Mouse (Mus musculus) lung, embryonic 14.5 days (tissue): ENCODE measurements around the gene Foxp1. TPM values are rescaled to one million over a fixed set of nuclear protein-coding genes. Genes with fewer than 3 reads are reported as not detected.
A peak's percentile ranks its signal among the peaks of the same experiment; 100 is the strongest.

Experiments used
- ATAC-seq: fragments of 200-750 bp; cut with Nextera tagmentation; 2 replicates; pipeline ENCODE4 v1.8.0; 2017; ENCODE audit warnings: mild to moderate bottlenecking, moderate TSS enrichment, moderate library complexity; ENCODE audit not compliant: insufficient read depth
- DNase-seq: peaks from one replicate; pipeline ENCODE4 v3.0.0-alpha.2; 2015
- H3K27ac ChIP-seq: fragments of 300-500 bp; sonication (generic); 2 replicates; pipeline ENCODE4 v1.5.1; 2014; ENCODE audit warnings: low read depth, mild to moderate bottlenecking, moderate library complexity
- H3K27me3 ChIP-seq: fragments of 300-500 bp; sonication (generic); 2 replicates; pipeline ENCODE4 v1.6.1; 2014; ENCODE audit warnings: low read length, control low read depth; ENCODE audit not compliant: insufficient read depth
- H3K36me3 ChIP-seq: fragments of 300-500 bp; sonication (generic); 2 replicates; pipeline ENCODE4 v1.6.1; 2014; ENCODE audit warnings: control low read depth; ENCODE audit not compliant: insufficient read depth
- H3K4me1 ChIP-seq: fragments of 300-500 bp; sonication (generic); 2 replicates; pipeline ENCODE4 v1.6.1; 2014; ENCODE audit warnings: antibody characterized with exemption, control low read depth; ENCODE audit not compliant: insufficient read depth
- H3K4me2 ChIP-seq: fragments of 300-500 bp; sonication (generic); 2 replicates; pipeline ENCODE4 v1.6.1; 2014; ENCODE audit warnings: mild to moderate bottlenecking
- H3K4me3 ChIP-seq: fragments of 300-500 bp; sonication (generic); 2 replicates; pipeline ENCODE4 v1.5.1; 2014; ENCODE audit warnings: low read depth, low read length
- H3K9ac ChIP-seq: fragments of 300-500 bp; sonication (generic); 2 replicates; pipeline ENCODE4 v1.6.1; 2014
- H3K9me3 ChIP-seq: fragments of 300-500 bp; sonication (generic); 2 replicates; pipeline ENCODE4 v1.6.1; 2016; ENCODE audit warnings: low read depth, low read length, control low read depth
- CTCF ChIP-seq: IDR thresholded peaks from 2 replicates; pipeline ENCODE4 v1.5.1; 2016; ENCODE audit warnings: antibody characterized with exemption, low read depth
- WGBS: fragments of 180-500 bp; shearing (Covaris S2); extraction: QIAGEN DNeasy Blood & Tissue Kit; methylation state at CpG from one replicate; pipeline ENCODE4 v1.1.7; 2014; 5-methylcytosine and 5-hydroxymethylcytosine counted together
- polyA plus RNA-seq: library from polyadenylated mRNA; unstranded; fragments of >200 nt; fragmentation: Nextera tagmentation; extraction: Ambion mirVana; gene quantifications from 2 replicates; pipeline ENCODE4 v1.2.1, GENCODE M21; 2014

Gene Foxp1
- polyA plus RNA-seq, 1 experiment from 2014 or later, result 111 TPM

DNA sequence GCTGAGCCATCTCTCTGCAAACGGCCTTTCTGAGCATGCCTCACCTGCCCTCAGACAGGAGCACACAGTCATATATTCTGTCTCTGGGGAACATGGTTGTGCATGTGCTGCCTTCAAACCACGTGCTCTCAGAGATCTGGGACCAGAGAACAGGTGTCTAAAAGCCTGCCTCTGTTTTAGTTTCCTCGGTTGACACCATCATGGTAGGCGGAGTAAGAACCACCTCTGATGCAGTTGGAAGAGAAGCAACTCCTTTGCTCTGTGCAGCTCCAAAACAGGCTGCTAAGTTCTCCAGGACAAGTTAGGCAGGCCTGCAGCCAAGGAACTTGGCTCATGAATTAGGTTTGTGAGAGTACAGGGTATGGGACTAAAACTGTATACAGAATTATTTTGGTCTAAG is 356.4 kb downstream of the Foxp1 start:
- H3K27me3 ChIP-seq, result no peaks in the 10 kb centered on the region
- H3K4me3 ChIP-seq, result no peak overlapping the region
- no peaks in the 10 kb centered on the region for H3K36me3 ChIP-seq
- WGBS, result 78% methylated on average over 4 of the region's 4 CpGs
- DNase-seq (no peak), ATAC-seq (no peak)
- H3K4me1 ChIP-seq, result 0 out of 2 replicates have a peak, but pooled peaks cover 5% of the 10 kb centered on the region
- no peaks in the 10 kb centered on the region for H3K9me3 ChIP-seq
- H3K9ac ChIP-seq, result no peak overlapping the region
- no peak overlapping the region for H3K27ac ChIP-seq
- TF ChIP-seq CTCF, result no peak
- H3K4me2 ChIP-seq, result no peak overlapping the region

DNA sequence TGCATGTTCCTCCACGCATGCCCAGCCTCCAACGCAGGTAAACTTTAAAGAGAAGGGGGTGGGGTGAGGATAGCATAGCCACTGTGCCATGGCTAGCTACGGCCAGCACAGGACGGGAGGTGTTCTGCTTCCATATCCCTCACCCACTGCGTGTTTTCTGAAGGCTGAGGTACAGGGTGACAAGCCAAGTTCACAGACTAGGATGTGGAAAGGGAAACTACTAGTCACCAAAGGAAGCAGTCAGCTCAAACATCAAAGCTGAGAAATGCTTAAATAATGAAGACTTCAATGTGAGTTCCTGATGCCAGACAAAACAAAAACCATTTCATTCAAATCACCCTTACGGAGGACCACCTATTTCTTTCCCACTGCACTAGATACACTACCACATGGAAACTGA is 357.8 kb downstream of the Foxp1 start:
- Histone ChIP-seq H3K4me3 (no peak overlapping the region), H3K9ac (no peak overlapping the region), H3K27ac (no peak overlapping the region), H3K4me1 (peaks cover 12% of the 10 kb centered on the region), H3K27me3 (no peaks in the 10 kb centered on the region), H3K4me2 (no peak overlapping the region), H3K9me3 (no peaks in the 10 kb centered on the region), H3K36me3 (no peaks in the 10 kb centered on the region)
- 74% methylated on average over 6 of the region's 6 CpGs for WGBS
- no peak for ATAC-seq
- no peak for TF ChIP-seq CTCF
- DNase-seq, result no peak

DNA sequence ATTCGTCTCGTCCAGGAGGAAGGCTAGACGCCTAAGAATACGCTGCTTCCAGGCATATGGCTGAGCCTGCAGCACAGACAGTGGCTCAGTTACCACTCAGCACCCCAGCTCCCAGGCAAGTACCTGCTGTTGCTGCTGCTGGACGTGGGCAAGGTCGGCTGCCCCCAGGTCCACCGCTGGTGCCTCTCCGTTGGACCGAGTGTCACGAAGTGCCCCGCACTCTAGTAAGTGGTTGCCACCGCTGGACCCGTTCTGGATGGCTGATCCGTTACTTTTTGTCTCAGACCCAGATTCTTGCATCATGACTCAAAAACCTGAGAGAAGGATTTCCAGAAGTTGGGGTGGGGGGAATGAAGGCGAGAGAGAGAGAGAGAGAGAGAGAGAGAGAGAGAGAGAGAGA is 359.8 kb downstream of the Foxp1 start:
- ATAC-seq, result no peak
- H3K27me3 ChIP-seq, result no peaks in the 10 kb centered on the region
- H3K4me1 ChIP-seq, result peaks cover 8% of the 10 kb centered on the region
- TF ChIP-seq CTCF, result no peak
- H3K4me2 ChIP-seq, result no peak overlapping the region
- no peak overlapping the region for H3K4me3 ChIP-seq
- no peak for DNase-seq
- no peak overlapping the region for H3K9ac ChIP-seq
- H3K36me3 ChIP-seq, result no peaks in the 10 kb centered on the region
- H3K27ac ChIP-seq, result no peak overlapping the region
- WGBS, result 83% methylated on average over 15 of the region's 15 CpGs
- no peaks in the 10 kb centered on the region for H3K9me3 ChIP-seq

DNA sequence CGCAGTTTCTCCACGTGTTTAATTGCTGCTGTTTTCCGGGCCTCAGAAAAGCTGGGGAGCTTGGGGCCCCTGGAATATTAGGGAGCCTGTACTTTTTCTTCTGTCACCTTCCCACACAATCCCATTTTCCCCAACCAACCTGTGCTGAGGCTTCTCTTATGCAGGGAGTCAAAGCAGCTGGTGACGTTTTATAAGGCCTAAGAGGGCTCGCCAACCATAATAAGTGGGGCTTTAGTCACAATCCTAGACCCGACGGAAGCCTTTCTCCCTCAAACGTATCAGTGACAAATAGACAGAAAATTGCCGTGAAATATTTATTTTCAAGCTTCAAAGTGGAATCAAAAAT is 362.2 kb downstream of the Foxp1 start:
- Histone ChIP-seq H3K9ac (no peak overlapping the region), H3K27ac (peak overlapping the region; percentile 65; the same call in 1 of the 2 replicates), H3K27me3 (no peaks in the 10 kb centered on the region), H3K9me3 (no peaks in the 10 kb centered on the region), H3K4me2 (peak overlapping the region; percentile 35), H3K4me1 (peaks cover 8% of the 10 kb centered on the region), H3K4me3 (no peak overlapping the region), H3K36me3 (no peaks in the 10 kb centered on the region)
- DNase-seq (no peak), ATAC-seq (no peak)
- no peak for TF ChIP-seq CTCF
- 46% methylated on average over 9 of the region's 9 CpGs for WGBS

DNA sequence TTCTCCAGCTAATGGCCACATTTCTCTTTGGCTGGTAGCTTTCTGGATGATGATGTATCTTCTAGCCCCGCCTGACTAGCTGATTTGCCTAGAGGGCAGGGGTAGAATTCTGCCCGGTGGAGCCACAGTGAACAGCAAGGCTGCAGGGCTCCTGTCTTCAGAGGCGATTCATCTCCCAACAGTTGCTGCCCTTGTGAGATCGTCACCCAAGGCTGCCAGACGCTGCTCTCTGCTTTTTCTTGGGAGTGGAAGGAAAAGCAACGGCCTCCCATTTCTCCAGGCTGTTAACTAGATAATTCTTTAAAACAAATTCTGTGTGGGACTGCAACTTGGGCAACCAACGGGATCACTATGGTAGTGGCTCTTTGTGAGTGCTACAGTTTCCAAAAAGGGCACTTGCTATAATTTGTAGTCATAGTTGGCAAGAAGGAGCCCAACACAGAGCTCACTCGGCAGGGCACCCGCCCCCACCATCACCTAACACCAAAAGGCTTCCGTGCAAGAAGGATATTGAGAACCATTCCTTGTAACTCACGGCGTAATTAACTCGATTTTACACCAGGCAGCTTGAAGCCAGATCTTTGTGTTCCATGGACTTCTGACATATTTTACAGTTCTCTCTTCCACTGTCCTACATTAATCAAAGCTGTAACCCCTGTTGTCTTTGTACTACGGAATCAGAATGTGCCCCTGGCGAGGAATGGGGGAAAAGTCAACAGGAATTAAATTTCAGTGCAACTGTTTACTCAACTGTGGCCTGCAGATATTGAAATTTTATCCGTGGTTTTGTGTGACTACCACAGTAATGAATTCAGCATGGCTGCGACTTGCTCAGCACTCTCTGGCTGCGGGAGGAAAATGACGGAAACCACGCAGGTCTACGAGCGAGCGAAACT is 362.8 kb downstream of the Foxp1 start:
- peak overlapping the region; percentile 65; the same call in 1 of the 2 replicates for H3K27ac ChIP-seq
- no peak overlapping the region for H3K9ac ChIP-seq
- ATAC-seq (peak; percentile 44; the same call in 1 of the 2 replicates), DNase-seq (no peak)
- no peaks in the 10 kb centered on the region for H3K36me3 ChIP-seq
- H3K9me3 ChIP-seq, result no peaks in the 10 kb centered on the region
- 33% methylated on average over 23 of the region's 23 CpGs for WGBS
- H3K4me2 ChIP-seq, result peak overlapping the region; percentile 35
- TF ChIP-seq CTCF, result no peak
- H3K4me1 ChIP-seq, result peaks cover 8% of the 10 kb centered on the region
- no peak overlapping the region for H3K4me3 ChIP-seq
- no peaks in the 10 kb centered on the region for H3K27me3 ChIP-seq

DNA sequence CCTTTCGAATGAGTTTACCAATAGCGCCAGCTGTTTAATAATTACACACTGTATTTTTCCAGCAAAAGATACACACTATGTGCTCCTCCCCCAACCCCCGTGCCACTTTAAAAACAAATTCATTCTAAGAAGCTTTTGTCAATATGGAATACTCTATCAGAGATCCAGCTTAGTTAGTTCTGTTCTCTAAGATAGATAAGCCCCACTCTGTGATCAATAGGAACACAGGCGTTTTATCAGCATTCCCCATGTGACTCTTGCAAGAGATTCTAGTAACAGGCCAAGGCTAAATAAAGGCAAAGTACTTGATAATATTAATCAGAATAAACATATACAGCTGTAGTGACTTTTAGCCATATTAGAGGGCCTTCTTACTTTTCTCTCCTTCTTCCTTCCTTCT is 368.8 kb downstream of the Foxp1 start:
- no peaks in the 10 kb centered on the region for H3K9me3 ChIP-seq
- H3K27me3 ChIP-seq, result no peaks in the 10 kb centered on the region
- no peak overlapping the region for H3K27ac ChIP-seq
- no peaks in the 10 kb centered on the region for H3K4me1 ChIP-seq
- no peak overlapping the region for H3K4me2 ChIP-seq
- ATAC-seq (no peak), DNase-seq (no peak)
- H3K4me3 ChIP-seq, result no peak overlapping the region
- WGBS, result 72% methylated on average over 4 of the region's 4 CpGs
- TF ChIP-seq CTCF, result no peak
- H3K9ac ChIP-seq, result no peak overlapping the region
- no peaks in the 10 kb centered on the region for H3K36me3 ChIP-seq

DNA sequence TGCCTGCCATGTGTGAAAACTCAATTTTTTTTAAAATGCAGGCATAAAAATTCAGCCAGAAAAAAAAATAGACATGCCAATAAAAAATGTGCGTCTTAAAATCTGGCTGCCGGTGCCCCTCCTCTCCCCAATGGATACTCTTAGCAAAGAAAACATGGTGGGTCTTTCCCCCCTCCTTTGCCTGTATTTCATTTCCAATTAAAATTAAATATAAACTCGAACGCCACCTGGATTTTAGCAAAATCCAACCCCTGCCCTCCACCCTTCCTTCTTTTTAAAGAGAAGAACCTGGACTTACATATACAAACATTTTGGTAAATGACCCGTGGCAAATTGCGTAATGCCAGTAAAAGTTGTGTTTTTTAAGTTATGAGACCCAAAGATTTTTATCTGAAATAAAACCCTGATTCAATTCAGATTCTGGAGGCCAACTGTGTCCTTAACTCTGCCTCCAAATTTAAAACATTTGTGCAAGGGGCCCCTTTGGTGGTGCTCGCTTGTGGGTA is 376.1 kb downstream of the Foxp1 start:
- H3K9me3 ChIP-seq, result no peaks in the 10 kb centered on the region
- DNase-seq, result no peak

More for the DNA sequence above, 376.1 kb downstream of the Foxp1 start:
- 82% methylated on average over 7 of the region's 7 CpGs for WGBS
- H3K27me3 ChIP-seq, result no peaks in the 10 kb centered on the region
- H3K4me3 ChIP-seq, result no peak overlapping the region
- H3K9ac ChIP-seq, result no peak overlapping the region
- no peak for TF ChIP-seq CTCF
- no peak overlapping the region for H3K4me2 ChIP-seq
- H3K27ac ChIP-seq, result no peak overlapping the region
- no peaks in the 10 kb centered on the region for H3K36me3 ChIP-seq
- 0 out of 2 replicates have a peak, but pooled peaks cover 5% of the 10 kb centered on the region for H3K4me1 ChIP-seq
- no peak for ATAC-seq
